Mouse (Mus musculus): ENCODE results near the gene Gm15080.
"Not testable (repeated sequence)": the region's sequence is repeated elsewhere in the genome, so short reads cannot be mapped to it uniquely, and the experiment has no call there.

Gm15080 gene

DNA sequence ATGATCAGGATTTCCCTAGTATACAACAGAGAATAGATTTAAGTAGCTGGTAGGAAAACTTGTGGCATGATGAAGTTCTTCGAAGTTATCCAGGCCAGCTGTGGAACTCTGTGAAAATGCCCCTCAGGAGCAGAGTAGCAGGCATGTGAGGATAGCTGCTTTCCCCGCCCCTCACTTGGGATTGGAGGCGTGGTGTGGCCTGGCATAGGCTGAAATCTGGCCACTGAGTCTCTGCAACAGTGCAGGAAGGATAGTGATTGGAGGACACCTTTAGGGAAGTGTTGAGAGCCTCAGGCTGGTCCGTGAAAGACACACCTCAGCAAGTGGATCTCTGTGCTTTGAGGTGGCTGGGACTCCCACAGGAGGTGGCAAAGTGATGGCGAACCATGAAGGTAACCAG lies at the start of gene Gm15080:
Gene Gm15080, plus strand, starts transcription at position 301 of the 400 bp plus-strand sequence.
- DNase-seq, result not testable (repeated sequence)

Data from layer of hippocampus, adult 9-11 months (tissue).